Mouse (Mus musculus) naive thymus-derived CD4-positive, alpha-beta T cell, adult 2 months (primary cell): ENCODE results near the gene Vgf.
A peak's percentile ranks its signal among the peaks of the same experiment; 100 is the strongest.

Source experiments
- DNase-seq: peaks from one replicate; pipeline ENCODE4 v3.0.0-alpha.2; 2011; ENCODE audit warnings: low read depth

The Vgf gene

DNA sequence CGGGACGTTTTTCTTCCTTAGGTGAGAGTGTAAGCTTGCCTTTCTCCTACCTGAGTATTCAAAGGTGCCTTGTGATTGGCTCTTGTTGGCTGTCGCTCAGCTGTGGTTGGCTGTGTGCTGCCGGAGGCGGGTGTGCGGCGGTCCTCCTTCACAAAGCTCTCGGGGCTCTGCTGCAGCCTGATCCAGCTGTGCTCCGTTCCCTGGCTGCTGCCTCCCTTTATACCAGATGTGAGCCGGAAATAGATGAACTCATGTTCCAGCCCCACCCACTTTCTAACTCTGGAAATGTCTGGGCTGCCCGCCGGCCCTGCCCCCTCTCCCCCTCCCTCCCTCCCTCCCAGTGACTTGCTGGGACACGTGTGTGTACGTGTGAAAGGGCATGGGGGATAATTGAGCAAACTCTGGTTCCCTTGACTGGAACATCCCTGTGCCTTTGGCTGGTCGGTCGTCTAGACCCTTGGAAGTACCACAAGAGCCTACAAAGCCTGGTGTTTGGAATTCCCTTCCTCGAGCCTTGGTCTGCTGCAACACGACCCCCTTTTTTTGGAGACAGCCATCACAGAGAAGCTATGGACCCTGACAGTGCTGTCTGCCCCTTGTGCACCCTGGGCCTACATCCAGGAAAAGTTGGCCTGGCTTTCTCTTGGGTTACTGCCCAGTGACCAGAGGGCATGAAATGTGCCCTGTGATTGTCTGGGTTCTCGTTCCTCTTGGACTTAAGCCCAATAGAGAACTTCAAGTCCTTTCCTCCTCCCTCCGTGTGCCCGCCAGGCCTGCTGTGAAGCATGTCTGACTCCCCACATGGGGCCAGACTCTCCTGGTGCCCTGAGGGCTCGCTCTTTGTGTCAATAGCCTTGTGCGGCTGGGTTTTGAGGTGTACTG is 46.1 kb downstream of the Vgf start, which contains the start of gene Serpine1:
Gene Serpine1 (minus strand): TSS at position 190 of the 882 bp plus-strand sequence.
- DNase-seq: peak; percentile 61

- no peak for DNase-seq
Measured at GRCm38 (mm10) chr5:137073141-137073540, 46.9 kb downstream of the Vgf start.

DNA sequence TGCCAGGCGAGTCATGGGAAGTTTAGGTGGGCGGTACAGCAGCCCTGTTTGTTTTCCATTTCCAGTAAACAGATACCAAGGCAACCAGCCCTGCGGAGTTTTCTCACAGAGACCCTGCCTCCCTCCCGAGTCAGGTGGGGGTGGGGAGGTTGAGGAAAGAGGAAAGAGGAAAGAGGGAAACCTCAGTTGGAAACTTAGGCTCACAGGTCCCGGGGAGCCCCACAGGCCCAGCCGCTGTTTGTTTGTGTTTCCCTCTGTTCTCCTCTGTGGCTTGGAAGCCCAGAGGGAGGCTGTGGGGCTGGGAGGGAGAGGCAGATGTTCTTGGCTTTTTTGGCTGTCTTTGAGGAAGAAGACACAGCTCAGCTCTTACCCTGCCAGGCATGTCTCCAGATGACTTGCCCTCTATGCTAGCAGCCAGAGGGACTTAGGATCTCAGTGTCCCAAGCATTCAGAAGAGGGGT is 48.0 kb downstream of the Vgf start:
- DNase-seq: no peak

- DNase-seq: no peak
Measured at GRCm38 (mm10) chr5:137075726-137076125, 49.5 kb downstream of the Vgf start.

- no peak for DNase-seq
Measured at GRCm38 (mm10) chr5:137076191-137076930, 50.2 kb downstream of the Vgf start.

GRCm38 (mm10) chr5:137077187-137077586 is 51.0 kb downstream of the Vgf start:
- DNase-seq: no peak

DNA sequence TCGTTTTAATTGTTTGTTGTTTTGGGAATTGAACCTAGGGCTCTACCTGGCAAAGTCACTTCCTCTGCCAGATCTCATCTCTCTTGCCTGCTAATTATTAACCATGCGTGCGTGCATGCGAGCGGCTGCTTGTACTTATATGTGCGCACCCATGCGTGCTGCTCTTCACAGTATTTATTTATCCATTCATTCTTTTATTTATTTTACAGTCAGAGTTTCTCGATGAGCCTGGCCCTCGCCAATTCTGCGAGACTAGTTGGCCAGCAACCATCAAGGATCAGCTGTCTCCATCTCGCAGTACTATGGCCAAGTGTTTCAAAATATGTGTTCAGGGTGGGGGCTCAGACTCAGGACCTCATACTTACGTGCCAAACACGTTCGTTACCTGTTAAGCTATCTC is 51.8 kb downstream of the Vgf start:
- no peak for DNase-seq

DNA sequence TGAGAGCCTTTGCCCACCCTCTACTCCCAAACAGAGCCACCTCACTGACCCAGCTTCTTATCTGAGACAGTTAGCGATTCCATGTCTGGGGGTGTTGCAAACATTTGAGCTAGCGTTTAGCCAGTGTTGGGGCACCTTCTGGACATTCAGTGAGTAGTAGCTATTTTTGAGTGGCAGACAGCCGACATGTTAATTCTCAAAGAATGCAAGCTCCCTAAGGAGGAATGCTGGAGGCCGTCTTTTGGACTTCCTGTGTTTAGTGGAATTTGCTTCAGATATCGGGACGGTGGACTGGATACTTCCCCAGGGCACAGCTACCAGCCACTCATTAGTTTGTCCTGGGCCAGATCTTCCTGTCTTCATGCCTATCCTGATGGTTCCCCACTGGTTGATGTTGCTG is 52.4 kb downstream of the Vgf start:
- DNase-seq: no peak

- no peak for DNase-seq
Measured at GRCm38 (mm10) chr5:137079849-137080248, 53.7 kb downstream of the Vgf start.
